Mouse (Mus musculus): Measurements from ENCODE around the gene 1700001C02Rik. TPM values are rescaled to one million over a fixed set of nuclear protein-coding genes. Genes with fewer than 3 reads are reported as not detected.
A peak's percentile ranks its signal among the peaks of the same experiment; 100 is the strongest.

The 1700001C02Rik gene
- polyA plus RNA-seq, 1 experiment from 2014 or later = not detected

DNA sequence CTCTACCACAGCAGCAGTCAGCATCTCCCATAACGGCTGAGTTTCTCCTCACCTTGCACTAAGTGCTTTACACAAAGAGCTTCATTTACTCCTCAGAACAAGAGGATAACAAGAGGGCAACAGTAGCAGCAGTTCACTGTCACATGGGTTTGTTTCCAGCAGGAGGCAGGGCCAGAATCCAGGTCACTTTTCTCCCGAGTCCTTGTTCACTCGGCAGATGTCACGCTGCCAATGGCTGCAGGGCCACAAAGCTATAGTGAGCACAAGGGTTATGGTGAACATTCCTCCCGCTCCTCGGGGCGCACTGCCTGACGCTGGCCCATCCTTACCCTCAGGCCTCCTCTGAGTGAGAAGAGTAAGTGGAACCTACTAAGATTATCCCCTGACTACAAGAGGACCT is 17.7 kb downstream of the 1700001C02Rik start:
- 81% methylated on average over 8 of the region's 8 CpGs for WGBS
- ATAC-seq (replicated peaks; ENCODE audit: low FRiP score, low TSS enrichment, low read depth) = no peak
- no peak for DNase-seq (ENCODE audit: low spot score)
- no peaks in the 10 kb centered on the region for H3K27me3 ChIP-seq (replicated peaks; ENCODE audit: control insufficient read depth, insufficient read depth, low read length)
- no peak overlapping the region for H3K4me2 ChIP-seq (ENCODE audit: low read length)
- H3K4me3 ChIP-seq (ENCODE audit: low read depth, low read length) = no peak overlapping the region
- H3K9me3 ChIP-seq (ENCODE audit: control insufficient read depth, low read length) = no peaks in the 10 kb centered on the region
- no peaks in the 10 kb centered on the region for H3K4me1 ChIP-seq (replicated peaks; ENCODE audit: control insufficient read depth, insufficient read depth, low read length)
- no peak overlapping the region for H3K27ac ChIP-seq (ENCODE audit: low read depth)
- H3K9ac ChIP-seq (ENCODE audit: low read length) = no peak overlapping the region
- H3K36me3 ChIP-seq (ENCODE audit: control insufficient read depth, insufficient read depth, low read length) = no peaks in the 10 kb centered on the region

DNA sequence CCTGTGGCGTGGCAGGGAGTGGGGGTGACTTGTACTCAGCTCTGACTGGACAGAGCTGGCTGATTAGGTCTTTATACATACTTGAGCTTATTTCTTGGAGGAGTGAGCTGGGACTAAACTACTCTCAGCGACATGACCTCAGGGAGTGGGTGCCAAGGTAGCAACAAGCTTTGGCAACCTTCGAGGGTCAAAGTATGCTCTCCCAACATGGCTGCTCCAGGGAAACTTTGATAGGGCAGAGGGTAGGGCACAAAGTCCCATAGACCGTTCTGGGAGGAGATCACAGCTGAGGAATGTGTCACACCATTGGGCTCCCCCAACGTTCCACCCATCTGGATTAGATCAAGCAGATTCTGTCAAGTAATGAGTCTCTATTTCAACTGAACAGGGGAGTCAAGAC is 18.7 kb downstream of the 1700001C02Rik start:
- Histone ChIP-seq H3K4me3 (ENCODE audit: low read depth, low read length) (no peak overlapping the region), H3K4me2 (ENCODE audit: low read length) (no peak overlapping the region), H3K36me3 (ENCODE audit: control insufficient read depth, insufficient read depth, low read length) (no peaks in the 10 kb centered on the region), H3K9me3 (ENCODE audit: control insufficient read depth, low read length) (no peaks in the 10 kb centered on the region), H3K9ac (ENCODE audit: low read length) (no peak overlapping the region), H3K27ac (ENCODE audit: low read depth) (no peak overlapping the region), H3K4me1 (replicated peaks; ENCODE audit: control insufficient read depth, insufficient read depth, low read length) (no peaks in the 10 kb centered on the region), H3K27me3 (replicated peaks; ENCODE audit: control insufficient read depth, insufficient read depth, low read length) (no peaks in the 10 kb centered on the region)
- DNase-seq (ENCODE audit: low spot score) (no peak), ATAC-seq (replicated peaks; ENCODE audit: low FRiP score, low TSS enrichment, low read depth) (no peak)
- 81% methylated on average over 5 of the region's 5 CpGs for WGBS

DNA sequence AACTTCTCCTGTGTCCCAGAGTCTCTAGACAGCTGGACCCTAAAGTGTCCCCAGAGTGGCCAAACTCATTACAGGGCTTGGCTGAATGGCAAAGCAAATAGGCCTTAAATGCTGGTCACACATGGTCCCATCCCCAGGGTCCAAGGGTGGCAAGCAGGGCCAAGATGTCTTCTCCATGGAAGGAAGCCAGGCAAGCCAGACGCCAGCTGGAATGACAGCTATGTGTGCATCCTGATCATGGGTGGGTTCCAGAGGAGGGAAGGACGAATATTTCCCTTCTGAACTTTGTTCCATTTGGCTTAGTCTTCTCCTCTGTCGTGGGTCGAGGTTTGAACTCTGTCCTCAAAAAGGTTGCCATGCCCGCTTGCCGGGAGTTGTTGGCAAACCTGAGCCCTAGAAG is 19.3 kb downstream of the 1700001C02Rik start:
- Histone ChIP-seq H3K4me1 (replicated peaks; ENCODE audit: control insufficient read depth, insufficient read depth, low read length) (no peaks in the 10 kb centered on the region), H3K36me3 (ENCODE audit: control insufficient read depth, insufficient read depth, low read length) (no peaks in the 10 kb centered on the region), H3K4me3 (ENCODE audit: low read depth, low read length) (no peak overlapping the region), H3K27ac (ENCODE audit: low read depth) (no peak overlapping the region), H3K4me2 (ENCODE audit: low read length) (no peak overlapping the region), H3K27me3 (replicated peaks; ENCODE audit: control insufficient read depth, insufficient read depth, low read length) (no peaks in the 10 kb centered on the region), H3K9me3 (ENCODE audit: control insufficient read depth, low read length) (no peaks in the 10 kb centered on the region), H3K9ac (ENCODE audit: low read length) (no peak overlapping the region)
- ATAC-seq (replicated peaks; ENCODE audit: low FRiP score, low TSS enrichment, low read depth) (no peak), DNase-seq (ENCODE audit: low spot score) (no peak)
- 79% methylated on average over 6 of the region's 6 CpGs for WGBS

DNA sequence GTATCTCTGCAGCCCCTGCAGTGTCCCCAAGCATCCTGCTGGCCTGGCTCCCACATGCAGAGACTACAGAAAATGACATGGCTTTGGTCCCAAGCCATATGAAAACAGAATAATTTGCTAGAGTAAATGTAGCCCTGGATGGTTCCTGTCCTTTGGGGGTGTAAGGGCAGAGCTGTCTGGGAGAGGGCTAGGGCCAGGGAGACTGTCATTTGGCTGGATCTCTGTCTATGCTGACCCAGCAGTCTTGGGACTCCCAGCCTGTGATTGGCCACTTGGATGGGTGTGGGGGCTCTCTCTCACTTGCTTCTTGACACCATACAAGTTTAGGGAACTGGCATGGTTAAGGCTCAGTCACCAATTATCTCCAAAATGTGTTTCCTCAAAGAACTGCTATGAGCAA is 24.4 kb downstream of the 1700001C02Rik start:
- DNase-seq (ENCODE audit: low spot score) = no peak
- Histone ChIP-seq H3K9me3 (ENCODE audit: control insufficient read depth, low read length) (no peaks in the 10 kb centered on the region), H3K36me3 (ENCODE audit: control insufficient read depth, insufficient read depth, low read length) (no peaks in the 10 kb centered on the region), H3K4me3 (ENCODE audit: low read depth, low read length) (no peak overlapping the region), H3K4me2 (ENCODE audit: low read length) (no peak overlapping the region), H3K27ac (ENCODE audit: low read depth) (no peak overlapping the region), H3K27me3 (replicated peaks; ENCODE audit: control insufficient read depth, insufficient read depth, low read length) (no peaks in the 10 kb centered on the region), H3K4me1 (replicated peaks; ENCODE audit: control insufficient read depth, insufficient read depth, low read length) (0 out of 2 replicates have a peak, but pooled peaks cover 6% of the 10 kb centered on the region), H3K9ac (ENCODE audit: low read length) (no peak overlapping the region)
- ATAC-seq (replicated peaks; ENCODE audit: low FRiP score, low TSS enrichment, low read depth) = no peak

DNA sequence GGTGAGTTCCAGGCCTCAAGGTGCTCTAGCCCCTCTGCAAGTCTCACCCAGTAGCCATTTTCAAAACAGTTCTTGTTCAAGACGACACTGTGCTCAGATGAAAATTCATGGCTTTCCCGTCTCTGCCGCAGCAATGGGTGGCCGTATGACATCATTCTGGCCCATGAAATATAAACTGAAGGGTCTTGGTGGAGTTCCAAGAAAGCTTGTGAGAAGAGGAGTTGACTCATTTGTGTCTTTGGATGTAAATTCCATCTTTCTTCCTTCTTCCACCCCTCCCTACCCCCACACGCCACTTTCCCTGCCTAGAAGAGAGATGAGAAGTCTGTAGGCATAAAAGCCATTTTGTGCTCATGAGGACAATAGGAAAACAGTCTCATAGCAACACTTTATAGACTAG is 25.0 kb downstream of the 1700001C02Rik start:
- Histone ChIP-seq H3K36me3 (ENCODE audit: control insufficient read depth, insufficient read depth, low read length) (no peaks in the 10 kb centered on the region), H3K4me1 (replicated peaks; ENCODE audit: control insufficient read depth, insufficient read depth, low read length) (0 out of 2 replicates have a peak, but pooled peaks cover 6% of the 10 kb centered on the region), H3K9ac (ENCODE audit: low read length) (no peak overlapping the region), H3K4me2 (ENCODE audit: low read length) (no peak overlapping the region), H3K4me3 (ENCODE audit: low read depth, low read length) (no peak overlapping the region), H3K27ac (ENCODE audit: low read depth) (peak overlapping the region; percentile 41; the same call in 1 of the 2 replicates), H3K27me3 (replicated peaks; ENCODE audit: control insufficient read depth, insufficient read depth, low read length) (no peaks in the 10 kb centered on the region), H3K9me3 (ENCODE audit: control insufficient read depth, low read length) (no peaks in the 10 kb centered on the region)
- ATAC-seq (replicated peaks; ENCODE audit: low FRiP score, low TSS enrichment, low read depth) = no peak
- WGBS = 41% methylated on average over 5 of the region's 5 CpGs
- no peak for DNase-seq (ENCODE audit: low spot score)

DNA sequence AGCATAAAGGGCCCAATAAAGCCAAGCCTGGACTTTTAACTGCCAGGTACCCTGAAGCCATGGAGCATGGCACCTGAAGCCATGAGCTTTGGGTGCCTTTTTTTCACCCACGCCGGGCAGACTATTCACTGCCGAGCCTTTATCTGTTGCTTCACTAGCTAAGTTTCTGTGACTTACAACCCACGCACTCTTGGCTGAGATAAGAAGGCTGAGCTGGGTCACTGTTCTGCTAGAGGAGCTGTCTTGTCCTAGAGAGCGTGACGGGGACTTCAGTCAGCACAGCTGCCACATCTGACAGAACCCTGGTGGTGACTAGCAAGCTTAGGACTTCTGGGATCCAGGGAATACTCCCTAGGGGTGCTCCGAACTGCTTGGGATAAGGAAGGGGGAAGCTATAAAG is 27.9 kb downstream of the 1700001C02Rik start:
- DNase-seq (ENCODE audit: low spot score) = no peak
- H3K4me2 ChIP-seq (ENCODE audit: low read length) = no peak overlapping the region
- H3K36me3 ChIP-seq (ENCODE audit: control insufficient read depth, insufficient read depth, low read length) = no peaks in the 10 kb centered on the region
- H3K4me3 ChIP-seq (ENCODE audit: low read depth, low read length) = no peak overlapping the region
- H3K9ac ChIP-seq (ENCODE audit: low read length) = no peak overlapping the region
- H3K9me3 ChIP-seq (ENCODE audit: control insufficient read depth, low read length) = no peaks in the 10 kb centered on the region
- H3K4me1 ChIP-seq (replicated peaks; ENCODE audit: control insufficient read depth, insufficient read depth, low read length) = 0 out of 2 replicates have a peak, but pooled peaks cover 6% of the 10 kb centered on the region
- H3K27ac ChIP-seq (ENCODE audit: low read depth) = no peak overlapping the region
- ATAC-seq (replicated peaks; ENCODE audit: low FRiP score, low TSS enrichment, low read depth) = no peak
- 73% methylated on average over 7 of the region's 7 CpGs for WGBS
- no peaks in the 10 kb centered on the region for H3K27me3 ChIP-seq (replicated peaks; ENCODE audit: control insufficient read depth, insufficient read depth, low read length)

DNA sequence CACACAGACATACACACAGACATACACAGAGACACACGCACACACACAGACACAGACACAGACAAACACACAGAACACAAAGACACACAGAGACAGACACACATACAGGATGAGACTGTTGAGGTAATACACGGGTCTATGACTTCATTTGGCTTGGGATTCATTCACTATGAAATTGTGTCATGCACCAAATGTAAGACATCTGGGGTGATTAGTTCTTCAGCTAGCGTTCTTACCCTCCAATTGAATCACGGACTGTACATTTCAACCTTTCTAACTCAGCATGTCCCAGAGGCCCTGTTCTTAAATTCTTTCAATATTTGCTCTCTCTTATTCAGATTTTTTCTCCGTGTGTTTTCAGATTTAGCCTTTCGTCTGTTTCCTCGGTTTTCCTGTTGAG is 28.8 kb downstream of the 1700001C02Rik start:
- 72% methylated on average over 7 of the region's 7 CpGs for WGBS
- DNase-seq (ENCODE audit: low spot score) (no peak), ATAC-seq (replicated peaks; ENCODE audit: low FRiP score, low TSS enrichment, low read depth) (no peak)
- no peaks in the 10 kb centered on the region for H3K27me3 ChIP-seq (replicated peaks; ENCODE audit: control insufficient read depth, insufficient read depth, low read length)
- no peak overlapping the region for H3K4me2 ChIP-seq (ENCODE audit: low read length)
- no peaks in the 10 kb centered on the region for H3K9me3 ChIP-seq (ENCODE audit: control insufficient read depth, low read length)
- 0 out of 2 replicates have a peak, but pooled peaks cover 6% of the 10 kb centered on the region for H3K4me1 ChIP-seq (replicated peaks; ENCODE audit: control insufficient read depth, insufficient read depth, low read length)
- H3K27ac ChIP-seq (ENCODE audit: low read depth) = no peak overlapping the region
- no peak overlapping the region for H3K9ac ChIP-seq (ENCODE audit: low read length)
- no peak overlapping the region for H3K4me3 ChIP-seq (ENCODE audit: low read depth, low read length)
- H3K36me3 ChIP-seq (ENCODE audit: control insufficient read depth, insufficient read depth, low read length) = no peaks in the 10 kb centered on the region

DNA sequence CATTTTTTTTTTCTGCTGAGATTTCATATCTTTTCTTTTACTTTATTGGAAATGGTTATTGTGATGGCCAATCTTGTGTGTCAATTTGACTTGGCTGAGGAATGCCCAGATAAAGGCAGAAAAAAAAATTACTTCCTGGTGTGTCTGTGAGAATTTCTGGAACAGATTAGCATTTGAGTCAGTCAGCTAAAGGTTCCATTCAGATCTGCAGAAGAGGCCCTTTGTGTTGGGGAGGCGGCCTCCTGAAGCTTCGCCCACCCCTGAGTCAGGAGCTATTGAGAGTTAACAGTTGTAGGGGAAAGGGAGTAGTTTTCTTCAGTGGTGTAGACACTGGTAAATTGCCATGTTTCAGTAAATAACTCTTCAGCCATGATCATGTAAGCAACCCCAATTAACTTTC is 29.4 kb downstream of the 1700001C02Rik start:
- Histone ChIP-seq H3K27ac (ENCODE audit: low read depth) (no peak overlapping the region), H3K27me3 (replicated peaks; ENCODE audit: control insufficient read depth, insufficient read depth, low read length) (no peaks in the 10 kb centered on the region), H3K9ac (ENCODE audit: low read length) (no peak overlapping the region), H3K4me3 (ENCODE audit: low read depth, low read length) (no peak overlapping the region), H3K4me2 (ENCODE audit: low read length) (no peak overlapping the region), H3K36me3 (ENCODE audit: control insufficient read depth, insufficient read depth, low read length) (no peaks in the 10 kb centered on the region), H3K4me1 (replicated peaks; ENCODE audit: control insufficient read depth, insufficient read depth, low read length) (0 out of 2 replicates have a peak, but pooled peaks cover 6% of the 10 kb centered on the region), H3K9me3 (ENCODE audit: control insufficient read depth, low read length) (no peaks in the 10 kb centered on the region)
- 80% methylated on average over 2 of the region's 2 CpGs for WGBS
- no peak for ATAC-seq (replicated peaks; ENCODE audit: low FRiP score, low TSS enrichment, low read depth)
- no peak for DNase-seq (ENCODE audit: low spot score)

DNA sequence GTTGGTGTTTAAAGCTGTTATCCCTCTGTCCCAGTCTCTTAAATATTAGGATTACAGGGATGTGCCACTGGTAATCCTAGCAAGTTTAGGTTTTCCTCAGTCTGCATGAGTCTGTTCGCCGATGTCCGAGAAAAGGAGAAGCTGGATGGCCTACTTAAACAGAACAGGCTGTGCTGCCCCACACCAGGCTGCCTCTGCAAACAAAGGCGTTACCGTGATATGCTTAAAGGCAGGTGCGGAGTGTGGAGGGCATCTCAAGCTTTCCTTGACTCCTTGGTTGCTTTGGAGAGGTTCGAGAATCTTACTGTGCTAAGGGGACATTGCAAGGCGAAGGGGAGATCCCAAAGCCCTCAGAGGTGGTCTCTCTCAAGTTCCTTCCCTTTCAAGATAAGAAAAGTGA is 31.0 kb downstream of the 1700001C02Rik start:
- Histone ChIP-seq H3K4me2 (ENCODE audit: low read length) (no peak overlapping the region), H3K4me1 (replicated peaks; ENCODE audit: control insufficient read depth, insufficient read depth, low read length) (no peaks in the 10 kb centered on the region), H3K4me3 (ENCODE audit: low read depth, low read length) (no peak overlapping the region), H3K27me3 (replicated peaks; ENCODE audit: control insufficient read depth, insufficient read depth, low read length) (no peaks in the 10 kb centered on the region), H3K36me3 (ENCODE audit: control insufficient read depth, insufficient read depth, low read length) (no peaks in the 10 kb centered on the region), H3K27ac (ENCODE audit: low read depth) (no peak overlapping the region), H3K9me3 (ENCODE audit: control insufficient read depth, low read length) (no peaks in the 10 kb centered on the region), H3K9ac (ENCODE audit: low read length) (no peak overlapping the region)
- DNase-seq (ENCODE audit: low spot score) (no peak), ATAC-seq (replicated peaks; ENCODE audit: low FRiP score, low TSS enrichment, low read depth) (no peak)
- WGBS = 73% methylated on average over 8 of the region's 8 CpGs
